Mouse (Mus musculus): Measurements from ENCODE around the gene Mrps18b. TPM values are rescaled to one million over a fixed set of nuclear protein-coding genes. Genes with fewer than 3 reads are reported as not detected.

The Mrps18b gene
- polyA plus RNA-seq, 2 experiments = 51.6 to 74.1 TPM

GRCm38 (mm10) chr17:35870151-35870883 is 45.9 kb downstream of the Mrps18b start:
- TF ChIP-seq CTCF (IDR thresholded peaks at IDR 0.05; ENCODE audit: low read depth) (no peak), EP300 (IDR thresholded peaks at IDR 0.05; ENCODE audit: low read depth) (no peak)
- Histone ChIP-seq H3K4me2 (ENCODE audit: low read depth) (peak overlapping the region; percentile 65), H3K4me3 (ENCODE audit: insufficient read depth in 1 of 2, low read depth in 2 of 2, low read length in 2 of 2) (peak overlapping the region; percentile 33 to 50; a peak in 3 of 4 replicates), H3K27ac (no peak overlapping the region), H3K36me3 (replicated peaks; ENCODE audit: control insufficient read depth, insufficient read depth, low read depth) (no peaks in the 10 kb centered on the region), H3K9me3 (ENCODE audit: control insufficient read depth, low read length) (peaks cover 3% of the 10 kb centered on the region), H3K4me1 (replicated peaks; ENCODE audit: control insufficient read depth in 2 of 2, insufficient read depth in 2 of 2, low read length in 1 of 2) (peaks cover 8 to 16% of the 10 kb centered on the region in 2 experiments), H3K27me3 (ENCODE audit: control insufficient read depth, insufficient read depth, low read length) (peaks cover 41% of the 10 kb centered on the region), H3K9ac (replicated peaks) (no peak overlapping the region)
- WGBS (ENCODE audit: insufficient replicate concordance) = 16% methylated on average over 9 of the region's 9 CpGs
- peak; percentile 7; the same call in 1 of the 2 replicates for ATAC-seq (ENCODE audit: insufficient read depth)
- DNase-seq (ENCODE audit: low read depth in 3 of 3, low spot score in 3 of 3) = no peak

- Histone ChIP-seq H3K4me3 (ENCODE audit: insufficient read depth in 1 of 2, low read depth in 2 of 2, low read length in 2 of 2) (peak overlapping the region; percentile 50 to 51), H3K9me3 (ENCODE audit: control insufficient read depth, low read length) (peaks cover 3% of the 10 kb centered on the region), H3K9ac (replicated peaks) (peak overlapping the region; percentile 34; the same call in 1 of the 2 replicates), H3K4me2 (ENCODE audit: low read depth) (peak overlapping the region; percentile 65), H3K27ac (peak overlapping the region; percentile 48), H3K36me3 (replicated peaks; ENCODE audit: control insufficient read depth, insufficient read depth, low read depth) (no peaks in the 10 kb centered on the region), H3K27me3 (ENCODE audit: control insufficient read depth, insufficient read depth, low read length) (peaks cover 49% of the 10 kb centered on the region), H3K4me1 (replicated peaks; ENCODE audit: control insufficient read depth in 2 of 2, insufficient read depth in 2 of 2, low read length in 1 of 2) (peaks cover 13 to 20% of the 10 kb centered on the region in 2 experiments)
- WGBS (ENCODE audit: insufficient replicate concordance) = 10% methylated on average over 7 of the region's 7 CpGs
- no peak for DNase-seq (ENCODE audit: low read depth in 3 of 3, low spot score in 3 of 3)
- peak; percentile 31 for ATAC-seq (ENCODE audit: insufficient read depth)
- no peak for TF ChIP-seq EP300 (IDR thresholded peaks at IDR 0.05; ENCODE audit: low read depth)
- no peak for TF ChIP-seq CTCF (IDR thresholded peaks at IDR 0.05; ENCODE audit: low read depth)
These were observed 46.7 kb downstream of the Mrps18b start for GRCm38 (mm10) chr17:35869346-35870067.

GRCm38 (mm10) chr17:35868961-35869345 is 47.2 kb downstream of the Mrps18b start:
- TF ChIP-seq EP300 (IDR thresholded peaks at IDR 0.05; ENCODE audit: low read depth) = no peak
- TF ChIP-seq CTCF (IDR thresholded peaks at IDR 0.05; ENCODE audit: low read depth) = no peak
- H3K36me3 ChIP-seq (replicated peaks; ENCODE audit: control insufficient read depth, insufficient read depth, low read depth) = no peaks in the 10 kb centered on the region
- peaks cover 3% of the 10 kb centered on the region for H3K9me3 ChIP-seq (ENCODE audit: control insufficient read depth, low read length)
- H3K9ac ChIP-seq (replicated peaks) = peak overlapping the region; percentile 40
- peak overlapping the region; percentile 50 to 51 for H3K4me3 ChIP-seq (ENCODE audit: insufficient read depth in 1 of 2, low read depth in 2 of 2, low read length in 2 of 2)
- no peak for ATAC-seq (ENCODE audit: insufficient read depth)
- 3% methylated on average over 7 of the region's 7 CpGs for WGBS (ENCODE audit: insufficient replicate concordance)
- H3K27me3 ChIP-seq (ENCODE audit: control insufficient read depth, insufficient read depth, low read length) = peaks cover 55% of the 10 kb centered on the region
- H3K27ac ChIP-seq = 0 out of 2 replicates have a peak overlapping the region, but pooled peaks have one; percentile 27
- no peak for DNase-seq (ENCODE audit: low read depth in 3 of 3, low spot score in 3 of 3)
- H3K4me1 ChIP-seq (replicated peaks; ENCODE audit: control insufficient read depth in 2 of 2, insufficient read depth in 2 of 2, low read length in 1 of 2) = peaks cover 9 to 15% of the 10 kb centered on the region in 2 experiments
- peak overlapping the region; percentile 65 for H3K4me2 ChIP-seq (ENCODE audit: low read depth)

- H3K4me2 ChIP-seq (ENCODE audit: low read depth) = peak overlapping the region; percentile 65
- peak overlapping the region; percentile 50 to 51 for H3K4me3 ChIP-seq (ENCODE audit: insufficient read depth in 1 of 2, low read depth in 2 of 2, low read length in 2 of 2)
- H3K9ac ChIP-seq (replicated peaks) = peak overlapping the region; percentile 40
- peaks cover 55% of the 10 kb centered on the region for H3K27me3 ChIP-seq (ENCODE audit: control insufficient read depth, insufficient read depth, low read length)
- H3K36me3 ChIP-seq (replicated peaks; ENCODE audit: control insufficient read depth, insufficient read depth, low read depth) = no peaks in the 10 kb centered on the region
- ATAC-seq (ENCODE audit: insufficient read depth) = no peak
- peaks cover 5 to 10% of the 10 kb centered on the region in 2 experiments for H3K4me1 ChIP-seq (replicated peaks; ENCODE audit: control insufficient read depth in 2 of 2, insufficient read depth in 2 of 2, low read length in 1 of 2)
- TF ChIP-seq CTCF (IDR thresholded peaks at IDR 0.05; ENCODE audit: low read depth) (no peak), EP300 (IDR thresholded peaks at IDR 0.05; ENCODE audit: low read depth) (no peak)
- no peak overlapping the region for H3K27ac ChIP-seq
- H3K9me3 ChIP-seq (ENCODE audit: control insufficient read depth, low read length) = peaks cover 3% of the 10 kb centered on the region
- WGBS (ENCODE audit: insufficient replicate concordance) = 9% methylated on average over 17 of the region's 17 CpGs
- no peak for DNase-seq (ENCODE audit: low read depth in 3 of 3, low spot score in 3 of 3)
These were observed 47.9 kb downstream of the Mrps18b start for GRCm38 (mm10) chr17:35868165-35868820.
